Mouse (Mus musculus) MEL (cell line): ENCODE measurements around the gene Cenph.

Experiments
- CHD1 ChIP-seq: IDR thresholded peaks from 2 replicates; pipeline ENCODE4 v1.6.1; 2012; ENCODE audit warnings: low read depth, mild to moderate bottlenecking, inconsistent platforms, low read length, improper control_type of control experiment
- CTCF ChIP-seq, 3 experiments: IDR thresholded peaks in 2 of 3; conservative IDR thresholded peaks in 1 of 3; 2 replicates each; pipeline ENCODE4 v1.5.1; 2011 to 2012; ENCODE audit warnings: low read length in 3 of 3, low read depth in 2 of 3, mild to moderate bottlenecking in 2 of 3, improper control_type of control experiment in 1 of 3, inconsistent platforms in 1 of 3, mixed read lengths in 1 of 3, moderate library complexity in 1 of 3; ENCODE audit not compliant: control insufficient read depth in 1 of 3, insufficient read depth in 1 of 3, poor library complexity in 1 of 3, severe bottlenecking in 1 of 3
- E2F4 ChIP-seq: IDR thresholded peaks from 2 replicates; pipeline ENCODE4 v1.6.1; 2011; ENCODE audit warnings: low read depth, low read length, improper control_type of control experiment, borderline replicate concordance
- HCFC1 ChIP-seq: IDR thresholded peaks from 2 replicates; pipeline ENCODE4 v1.6.1; 2012; ENCODE audit warnings: low read depth, mild to moderate bottlenecking, inconsistent platforms, low read length, improper control_type of control experiment, moderate library complexity
- JUND ChIP-seq: IDR thresholded peaks from 2 replicates; pipeline ENCODE4 v1.6.1; 2011; ENCODE audit warnings: low read depth, mild to moderate bottlenecking, improper control_type of control experiment, low read length
- MAX ChIP-seq: IDR thresholded peaks from 2 replicates; pipeline ENCODE4 v1.6.1; 2011; ENCODE audit warnings: low read length, improper control_type of control experiment
- MAZ ChIP-seq: IDR thresholded peaks from 2 replicates; pipeline ENCODE4 v1.6.1; 2012; ENCODE audit warnings: low read depth, mild to moderate bottlenecking, inconsistent platforms, low read length, improper control_type of control experiment
- MXI1 ChIP-seq: IDR thresholded peaks from 2 replicates; pipeline ENCODE4 v1.6.1; 2011; ENCODE audit warnings: mild to moderate bottlenecking, low read depth, low read length, improper control_type of control experiment
- NELFE ChIP-seq: IDR thresholded peaks from 2 replicates; pipeline ENCODE4 v1.6.1; 2011; ENCODE audit warnings: low read depth, low read length, improper control_type of control experiment
- POLR2A ChIP-seq, 2 experiments: IDR thresholded peaks; 2 replicates each; pipeline ENCODE4 v1.6.1; 2011 to 2012; ENCODE audit warnings: low read length in 2 of 2, mild to moderate bottlenecking in 2 of 2, control low read depth in 1 of 2, improper control_type of control experiment in 1 of 2, low read depth in 1 of 2, moderate library complexity in 1 of 2; ENCODE audit not compliant: control insufficient read depth in 1 of 2, insufficient read depth in 1 of 2, poor library complexity in 1 of 2
- RAD21 ChIP-seq: IDR thresholded peaks from 2 replicates; pipeline ENCODE4 v1.6.1; 2011; ENCODE audit warnings: mild to moderate bottlenecking, low read depth, low read length, improper control_type of control experiment
- TAL1 ChIP-seq: IDR thresholded peaks from 2 replicates; pipeline ENCODE4 v1.6.1; 2012; ENCODE audit warnings: mild to moderate bottlenecking, inconsistent platforms, low read length, moderate library complexity, mixed read lengths
- TBP ChIP-seq: IDR thresholded peaks from 2 replicates; pipeline ENCODE4 v1.8.0; 2011; ENCODE audit warnings: low read depth, low read length, improper control_type of control experiment
- TCF12 ChIP-seq: IDR thresholded peaks from 2 replicates; pipeline ENCODE4 v1.6.1; 2014; ENCODE audit warnings: low read depth, mild to moderate bottlenecking, inconsistent platforms, low read length, improper control_type of control experiment, moderate library complexity

GRCm38 (mm10) chr13:100805776-100806175, 30.1 kb upstream of the Cenph start:
- TF ChIP-seq POLR2A (IDR thresholded peaks at IDR 0.05; ENCODE audit: control insufficient read depth in 1 of 2, insufficient read depth in 1 of 2, low read depth in 1 of 2, low read length in 2 of 2, poor library complexity in 1 of 2): no peak
- TF ChIP-seq HCFC1: no peak
- TF ChIP-seq TCF12: no peak
- TF ChIP-seq TBP: no peak
- no peak for TF ChIP-seq E2F4
- TF ChIP-seq CHD1: no peak
- TF ChIP-seq TAL1: no peak
- no peak for TF ChIP-seq JUND
- TF ChIP-seq CTCF (IDR thresholded peaks at IDR 0.05 in 2 of 3, conservative IDR thresholded peaks at IDR 0.05 in 1 of 3; ENCODE audit: control insufficient read depth in 1 of 3, insufficient read depth in 1 of 3, low read depth in 2 of 3, low read length in 3 of 3, poor library complexity in 1 of 3, severe bottlenecking in 1 of 3): no peak
- TF ChIP-seq MAZ: no peak
- no peak for TF ChIP-seq RAD21
- no peak for TF ChIP-seq MAX
- TF ChIP-seq MXI1: no peak
- TF ChIP-seq NELFE: no peak
